Mouse (Mus musculus): ENCODE results near the gene Tead3. TPM values are rescaled to one million over a fixed set of nuclear protein-coding genes. Genes with fewer than 3 reads are reported as not detected.

Gene Tead3
- polyA plus RNA-seq, 1 experiment from 2014 or later = 1.4 TPM

GRCm38 (mm10) chr17:28375592-28376061 is 25.0 kb upstream of the Tead3 start:
- DNase-seq (ENCODE audit: low spot score) (no peak), ATAC-seq (ENCODE audit: low FRiP score) (no peak)
- H3K4me1 ChIP-seq (replicated peaks; ENCODE audit: control insufficient read depth, insufficient read depth, low read length) = no peaks in the 10 kb centered on the region; the same call in 1 of the 2 replicates
- H3K9ac ChIP-seq = no peak overlapping the region
- no peaks in the 10 kb centered on the region for H3K36me3 ChIP-seq (replicated peaks; ENCODE audit: control insufficient read depth, insufficient read depth)
- H3K27ac ChIP-seq = no peak overlapping the region
- H3K4me2 ChIP-seq (replicated peaks) = no peak overlapping the region
- no peak overlapping the region for H3K4me3 ChIP-seq (replicated peaks; ENCODE audit: low read length)
- H3K27me3 ChIP-seq (ENCODE audit: control insufficient read depth, insufficient read depth, low read length) = peaks cover 35% of the 10 kb centered on the region
- WGBS = 19% methylated on average over 17 of the region's 17 CpGs
- H3K9me3 ChIP-seq (ENCODE audit: control insufficient read depth, low read length) = no peaks in the 10 kb centered on the region

DNA sequence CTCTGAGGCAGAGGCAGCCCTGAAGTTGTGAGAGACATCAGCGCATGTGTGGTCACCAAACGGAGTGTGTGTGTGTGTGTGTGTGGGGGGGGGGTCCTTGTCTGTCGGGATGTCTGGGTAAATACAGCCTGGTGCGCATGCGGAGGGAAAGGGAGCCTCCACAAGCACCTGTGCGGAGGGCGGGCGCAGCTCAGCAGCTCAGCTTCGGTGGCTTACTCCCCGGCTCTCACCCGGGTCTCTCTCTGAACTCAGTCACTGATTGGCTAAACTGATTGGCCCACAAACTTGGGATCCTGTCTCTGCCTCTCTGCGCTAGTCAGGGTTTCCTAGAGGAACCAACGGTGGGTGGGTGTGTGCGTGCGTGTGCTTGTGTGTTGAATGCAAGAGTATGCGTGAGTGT is 23.9 kb upstream of the Tead3 start:
- H3K36me3 ChIP-seq (replicated peaks; ENCODE audit: control insufficient read depth, insufficient read depth) = no peaks in the 10 kb centered on the region
- H3K4me3 ChIP-seq (replicated peaks; ENCODE audit: low read length) = no peak overlapping the region
- DNase-seq (ENCODE audit: low spot score) = no peak
- 31% methylated on average over 13 of the region's 16 CpGs for WGBS
- H3K9ac ChIP-seq = no peak overlapping the region
- peaks cover 35% of the 10 kb centered on the region for H3K27me3 ChIP-seq (ENCODE audit: control insufficient read depth, insufficient read depth, low read length)
- H3K27ac ChIP-seq = no peak overlapping the region
- H3K9me3 ChIP-seq (ENCODE audit: control insufficient read depth, low read length) = no peaks in the 10 kb centered on the region
- no peaks in the 10 kb centered on the region; the same call in 1 of the 2 replicates for H3K4me1 ChIP-seq (replicated peaks; ENCODE audit: control insufficient read depth, insufficient read depth, low read length)
- ATAC-seq (ENCODE audit: low FRiP score) = no peak
- H3K4me2 ChIP-seq (replicated peaks) = peak overlapping the region; percentile 15; the same call in 1 of the 2 replicates

- Histone ChIP-seq H3K36me3 (replicated peaks; ENCODE audit: control insufficient read depth, insufficient read depth) (no peaks in the 10 kb centered on the region), H3K4me3 (replicated peaks; ENCODE audit: low read length) (no peak overlapping the region), H3K4me2 (replicated peaks) (no peak overlapping the region), H3K9me3 (ENCODE audit: control insufficient read depth, low read length) (no peaks in the 10 kb centered on the region), H3K27ac (no peak overlapping the region), H3K9ac (no peak overlapping the region), H3K27me3 (ENCODE audit: control insufficient read depth, insufficient read depth, low read length) (peaks cover 35% of the 10 kb centered on the region), H3K4me1 (replicated peaks; ENCODE audit: control insufficient read depth, insufficient read depth, low read length) (no peaks in the 10 kb centered on the region; the same call in 1 of the 2 replicates)
- DNase-seq (ENCODE audit: low spot score) (peak; percentile 51), ATAC-seq (ENCODE audit: low FRiP score) (no peak)
- WGBS = 20% methylated on average over 10 of the region's 10 CpGs
Observed at GRCm38 (mm10) chr17:28373821-28374220, 23.2 kb upstream of the Tead3 start.

DNA sequence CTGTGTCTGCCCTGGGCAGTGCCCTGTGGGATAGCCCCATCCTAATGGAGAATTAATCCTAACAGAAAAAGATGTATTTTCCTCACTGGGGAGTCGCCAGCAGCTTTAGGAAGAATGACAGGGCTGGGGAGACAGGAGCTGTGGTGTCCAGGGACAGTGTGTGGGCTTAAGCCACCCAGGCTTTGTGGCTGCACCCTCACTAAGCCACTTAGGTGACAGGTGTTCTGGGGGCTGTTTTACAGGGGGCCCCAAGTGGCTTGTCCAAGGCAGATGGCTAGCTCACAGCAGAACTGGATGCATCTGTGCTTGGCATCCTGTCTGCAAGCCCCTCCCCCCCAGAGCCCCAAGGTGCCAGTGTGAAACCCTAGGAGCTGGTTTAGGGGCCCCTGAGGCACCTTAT is 21.3 kb upstream of the Tead3 start:
- DNase-seq (ENCODE audit: low spot score) (no peak), ATAC-seq (ENCODE audit: low FRiP score) (no peak)
- H3K27me3 ChIP-seq (ENCODE audit: control insufficient read depth, insufficient read depth, low read length) = peaks cover 35% of the 10 kb centered on the region
- H3K27ac ChIP-seq = no peak overlapping the region
- no peak overlapping the region for H3K9ac ChIP-seq
- H3K4me3 ChIP-seq (replicated peaks; ENCODE audit: low read length) = no peak overlapping the region
- no peaks in the 10 kb centered on the region for H3K9me3 ChIP-seq (ENCODE audit: control insufficient read depth, low read length)
- no peaks in the 10 kb centered on the region; the same call in 1 of the 2 replicates for H3K4me1 ChIP-seq (replicated peaks; ENCODE audit: control insufficient read depth, insufficient read depth, low read length)
- H3K36me3 ChIP-seq (replicated peaks; ENCODE audit: control insufficient read depth, insufficient read depth) = no peaks in the 10 kb centered on the region
- 53% methylated on average over 1 of the region's 1 CpGs for WGBS
- H3K4me2 ChIP-seq (replicated peaks) = no peak overlapping the region

DNA sequence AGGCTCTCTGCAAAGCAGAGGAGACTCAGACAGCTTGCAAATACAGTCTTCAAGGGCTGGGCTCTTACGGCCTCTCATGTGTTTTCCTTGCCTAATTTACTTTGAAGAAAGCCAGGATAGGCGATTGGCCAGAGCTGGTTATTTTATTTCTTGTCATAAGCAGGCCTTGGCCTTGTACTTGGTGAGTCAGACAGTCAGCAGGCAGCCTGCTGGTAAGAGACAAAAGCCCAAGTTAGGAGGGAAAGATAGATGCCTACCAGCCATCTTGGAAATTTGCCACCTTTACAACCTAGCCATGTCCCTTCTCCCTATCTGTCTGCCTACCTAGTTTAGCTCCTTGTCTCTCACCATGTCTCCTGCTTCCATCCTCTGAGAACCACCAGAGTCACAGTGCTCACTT is 20.7 kb upstream of the Tead3 start:
- H3K9me3 ChIP-seq (ENCODE audit: control insufficient read depth, low read length) = no peaks in the 10 kb centered on the region
- H3K9ac ChIP-seq = no peak overlapping the region
- no peak for DNase-seq (ENCODE audit: low spot score)
- no peak for ATAC-seq (ENCODE audit: low FRiP score)
- no peak overlapping the region for H3K4me3 ChIP-seq (replicated peaks; ENCODE audit: low read length)
- H3K4me2 ChIP-seq (replicated peaks) = no peak overlapping the region
- H3K36me3 ChIP-seq (replicated peaks; ENCODE audit: control insufficient read depth, insufficient read depth) = no peaks in the 10 kb centered on the region
- no peaks in the 10 kb centered on the region; the same call in 1 of the 2 replicates for H3K4me1 ChIP-seq (replicated peaks; ENCODE audit: control insufficient read depth, insufficient read depth, low read length)
- no peak overlapping the region for H3K27ac ChIP-seq
- H3K27me3 ChIP-seq (ENCODE audit: control insufficient read depth, insufficient read depth, low read length) = peaks cover 31% of the 10 kb centered on the region
- 76% methylated on average over 2 of the region's 2 CpGs for WGBS

- Histone ChIP-seq H3K4me1 (replicated peaks; ENCODE audit: control insufficient read depth, insufficient read depth, low read length) (peaks cover 3% of the 10 kb centered on the region; the same call in 1 of the 2 replicates), H3K27ac (no peak overlapping the region), H3K4me3 (replicated peaks; ENCODE audit: low read length) (no peak overlapping the region), H3K9ac (no peak overlapping the region), H3K4me2 (replicated peaks) (no peak overlapping the region), H3K36me3 (replicated peaks; ENCODE audit: control insufficient read depth, insufficient read depth) (no peaks in the 10 kb centered on the region), H3K27me3 (ENCODE audit: control insufficient read depth, insufficient read depth, low read length) (peaks cover 30% of the 10 kb centered on the region), H3K9me3 (ENCODE audit: control insufficient read depth, low read length) (no peaks in the 10 kb centered on the region)
- DNase-seq (ENCODE audit: low spot score) (no peak), ATAC-seq (ENCODE audit: low FRiP score) (no peak)
- WGBS = 80% methylated on average over 5 of the region's 5 CpGs
Observed at GRCm38 (mm10) chr17:28369056-28369455, 18.4 kb upstream of the Tead3 start.

- no peak for ATAC-seq (ENCODE audit: low FRiP score)
- peaks cover 30% of the 10 kb centered on the region for H3K27me3 ChIP-seq (ENCODE audit: control insufficient read depth, insufficient read depth, low read length)
- 7% methylated on average over 13 of the region's 13 CpGs for WGBS
Observed at GRCm38 (mm10) chr17:28368449-28368848, 17.8 kb upstream of the Tead3 start.

GRCm38 (mm10) chr17:28365122-28365521 is 14.5 kb upstream of the Tead3 start, which contains the start of gene Tulp1:
Gene Tulp1 (minus strand): TSS chr17:28365222.
- H3K9ac ChIP-seq = no peak within 1 kb of the TSS
- no peak within 1 kb of the TSS for H3K27ac ChIP-seq
- no peaks in the 10 kb centered on the region for H3K36me3 ChIP-seq (replicated peaks; ENCODE audit: control insufficient read depth, insufficient read depth)
- 27% methylated on average over 8 of the region's 8 CpGs for WGBS
- peak within 1 kb of the TSS; percentile 30 for H3K4me2 ChIP-seq (replicated peaks)
- DNase-seq (ENCODE audit: low spot score) (no peak), ATAC-seq (ENCODE audit: low FRiP score) (no peak)
- H3K4me1 ChIP-seq (replicated peaks; ENCODE audit: control insufficient read depth, insufficient read depth, low read length) = peaks cover 14% of the 10 kb centered on the region
- H3K27me3 ChIP-seq (ENCODE audit: control insufficient read depth, insufficient read depth, low read length) = peaks cover 60% of the 10 kb centered on the region
- no peaks in the 10 kb centered on the region for H3K9me3 ChIP-seq (ENCODE audit: control insufficient read depth, low read length)
- peak within 1 kb of the TSS; percentile 9; the same call in 1 of the 2 replicates for H3K4me3 ChIP-seq (replicated peaks; ENCODE audit: low read length)

More at GRCm38 (mm10) chr17:28368449-28368848, 17.8 kb upstream of the Tead3 start:
- Histone ChIP-seq H3K4me1 (replicated peaks; ENCODE audit: control insufficient read depth, insufficient read depth, low read length) (peaks cover 5% of the 10 kb centered on the region; the same call in 1 of the 2 replicates), H3K4me3 (replicated peaks; ENCODE audit: low read length) (no peak overlapping the region), H3K36me3 (replicated peaks; ENCODE audit: control insufficient read depth, insufficient read depth) (no peaks in the 10 kb centered on the region), H3K9me3 (ENCODE audit: control insufficient read depth, low read length) (no peaks in the 10 kb centered on the region), H3K4me2 (replicated peaks) (no peak overlapping the region), H3K27ac (no peak overlapping the region), H3K9ac (no peak overlapping the region)
- peak; percentile 50 for DNase-seq (ENCODE audit: low spot score)

DNA sequence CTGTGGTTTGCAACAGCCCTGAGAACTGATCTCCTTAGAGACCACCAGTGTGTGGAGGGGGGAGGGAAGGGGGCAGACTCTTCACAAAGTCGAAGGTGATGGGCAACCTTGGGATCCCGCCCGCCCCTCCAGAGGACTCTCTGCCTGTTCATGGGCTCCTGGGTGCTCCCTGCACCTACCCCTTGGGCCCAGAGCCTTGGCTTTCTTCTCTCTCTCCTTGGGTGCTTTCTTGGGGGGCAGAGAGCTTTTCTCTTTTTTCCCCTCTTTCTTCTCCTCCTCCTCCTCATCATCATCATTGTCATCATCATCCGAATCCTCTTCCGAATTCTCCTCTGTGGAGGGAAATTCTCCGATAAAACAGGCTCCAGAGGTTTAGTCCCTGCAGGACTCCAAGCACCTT is 12.9 kb upstream of the Tead3 start:
- DNase-seq (ENCODE audit: low spot score) = no peak

More for the DNA sequence above, 12.9 kb upstream of the Tead3 start:
- no peak overlapping the region for H3K27ac ChIP-seq
- H3K4me2 ChIP-seq (replicated peaks) = peak overlapping the region; percentile 51; the same call in 1 of the 2 replicates
- H3K9me3 ChIP-seq (ENCODE audit: control insufficient read depth, low read length) = no peaks in the 10 kb centered on the region
- peaks cover 14% of the 10 kb centered on the region for H3K4me1 ChIP-seq (replicated peaks; ENCODE audit: control insufficient read depth, insufficient read depth, low read length)
- no peak overlapping the region for H3K4me3 ChIP-seq (replicated peaks; ENCODE audit: low read length)
- peaks cover 71% of the 10 kb centered on the region for H3K27me3 ChIP-seq (ENCODE audit: control insufficient read depth, insufficient read depth, low read length)
- no peak overlapping the region for H3K9ac ChIP-seq
- ATAC-seq (ENCODE audit: low FRiP score) = no peak
- no peaks in the 10 kb centered on the region for H3K36me3 ChIP-seq (replicated peaks; ENCODE audit: control insufficient read depth, insufficient read depth)
- WGBS = 5% methylated on average over 6 of the region's 6 CpGs

Measured in hindbrain, embryonic 14.5 days (tissue).